Mouse (Mus musculus) cerebellum, adult 2 months (tissue): ENCODE measurements around the gene Mical3. TPM values are rescaled to one million over a fixed set of nuclear protein-coding genes. Genes with fewer than 3 reads are reported as not detected.
A peak's percentile ranks its signal among the peaks of the same experiment; 100 is the strongest.

ENCODE experiments used
- DNase-seq, 2 experiments: peaks; one replicate each; pipeline ENCODE4 v3.0.0; 2021
- H3K27ac ChIP-seq: fragments of 200-500 bp; 2 replicates; pipeline ENCODE4 v1.5.1; 2012; ENCODE audit warnings: low read length, control low read depth, inconsistent platforms; ENCODE audit not compliant: insufficient read depth
- H3K27me3 ChIP-seq: fragments of 200-500 bp; 2 replicates; pipeline ENCODE4 v1.6.1; 2012; ENCODE audit warnings: inconsistent platforms, mild to moderate bottlenecking, low read length, moderate library complexity; ENCODE audit not compliant: control insufficient read depth, insufficient read depth
- H3K4me1 ChIP-seq: fragments of 200-500 bp; 2 replicates; pipeline ENCODE4 v1.6.1; 2011; ENCODE audit warnings: low read length; ENCODE audit not compliant: control insufficient read depth, insufficient read depth
- H3K4me3 ChIP-seq: fragments of 200-500 bp; replicated peaks from 2 replicates; pipeline ENCODE3; 2011; ENCODE audit warnings: mild to moderate bottlenecking, low read depth, low read length, control low read depth; ENCODE audit not compliant: insufficient read depth
- CTCF ChIP-seq: fragments of 200-500 bp; IDR thresholded peaks from 2 replicates; pipeline ENCODE4 v1.5.1; 2011; ENCODE audit warnings: low read depth, mild to moderate bottlenecking, control low read depth, low read length, moderate library complexity, borderline replicate concordance; ENCODE audit not compliant: insufficient read depth
- POLR2A ChIP-seq: fragments of 200-500 bp; IDR thresholded peaks from 2 replicates; pipeline ENCODE4 v1.6.1; 2011; ENCODE audit warnings: low read length, control low read depth, borderline replicate concordance; ENCODE audit not compliant: insufficient read depth
- WGBS: fragments of 180-500 bp; shearing (Covaris S2); methylation state at CpG from one replicate; pipeline ENCODE4 v1.1.7; 2018; 5-methylcytosine and 5-hydroxymethylcytosine counted together
- polyA plus RNA-seq: library from polyadenylated mRNA; depleted of rRNA; stranded (reverse); fragments of >200 nt; gene quantifications from 2 replicates; pipeline ENCODE4 v1.2.3, GENCODE M21; 2012

Gene Mical3
- polyA plus RNA-seq, 1 experiment: 75.7 TPM

DNA sequence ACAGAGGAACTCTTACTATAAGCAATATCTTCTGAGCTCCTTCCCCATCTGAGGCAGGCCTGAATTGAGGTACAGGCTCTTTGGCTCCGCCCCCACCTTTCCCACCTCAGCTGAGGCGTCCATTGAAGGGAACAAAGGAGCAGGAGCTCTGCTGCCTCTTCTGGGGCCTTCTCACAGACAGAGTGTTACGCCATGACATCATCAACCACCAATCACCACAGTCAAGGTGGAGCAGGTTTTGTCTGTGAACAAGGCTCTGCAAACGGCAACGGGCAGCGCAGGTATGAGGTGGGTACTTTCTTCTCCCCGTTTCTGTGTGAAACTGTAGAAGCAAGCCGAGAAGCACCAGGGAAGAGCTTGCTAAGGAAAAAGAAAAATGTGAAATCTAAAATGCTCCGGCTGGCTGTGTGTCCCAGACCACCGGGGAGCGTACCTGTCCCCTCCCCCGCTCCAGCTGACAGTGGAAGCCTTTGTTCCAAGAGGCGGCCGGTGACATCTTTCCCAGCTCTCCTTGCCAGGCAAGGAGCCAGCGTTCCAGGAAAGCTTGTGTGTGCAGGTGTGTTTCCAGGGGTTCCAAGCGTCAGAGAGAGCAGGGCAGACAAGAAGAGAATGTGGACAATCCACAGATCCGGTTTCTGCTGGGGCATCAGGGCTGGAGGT lies 66.3 kb downstream of the Mical3 start:
- no peak overlapping the region for H3K4me3 ChIP-seq
- peak overlapping the region; percentile 76 for H3K27ac ChIP-seq
- TF ChIP-seq CTCF: no peak
- no peak for TF ChIP-seq POLR2A
- H3K27me3 ChIP-seq: no peaks in the 10 kb centered on the region
- WGBS: 31% methylated on average over 17 of the region's 17 CpGs
- peaks cover 82% of the 10 kb centered on the region for H3K4me1 ChIP-seq
- DNase-seq: peak; percentile 58

DNA sequence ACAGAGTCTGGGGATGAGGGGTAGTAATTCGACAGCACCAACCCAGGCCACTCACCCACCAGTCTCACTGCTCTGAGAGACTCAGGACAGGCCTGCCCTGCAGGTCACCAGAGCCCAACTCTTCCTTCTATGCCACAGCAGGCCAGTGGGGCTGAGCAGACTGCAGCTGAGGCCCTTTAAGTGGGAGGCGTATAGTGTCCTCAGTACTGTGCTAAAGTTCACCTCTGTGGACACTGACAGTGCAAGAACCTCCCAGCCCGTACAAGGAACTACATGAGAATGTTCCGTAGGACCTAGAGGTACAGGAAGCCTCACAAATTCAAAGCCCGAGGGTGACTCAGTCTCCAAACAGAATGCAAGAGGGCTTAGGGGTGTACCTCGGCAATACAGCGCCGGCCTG lies 67.0 kb downstream of the Mical3 start:
- H3K27me3 ChIP-seq: no peaks in the 10 kb centered on the region
- no peak for DNase-seq
- 87% methylated on average over 8 of the region's 8 CpGs for WGBS
- no peak overlapping the region for H3K4me3 ChIP-seq
- TF ChIP-seq CTCF (no peak), POLR2A (no peak)
- no peak overlapping the region for H3K27ac ChIP-seq
- H3K4me1 ChIP-seq: peaks cover 78% of the 10 kb centered on the region

DNA sequence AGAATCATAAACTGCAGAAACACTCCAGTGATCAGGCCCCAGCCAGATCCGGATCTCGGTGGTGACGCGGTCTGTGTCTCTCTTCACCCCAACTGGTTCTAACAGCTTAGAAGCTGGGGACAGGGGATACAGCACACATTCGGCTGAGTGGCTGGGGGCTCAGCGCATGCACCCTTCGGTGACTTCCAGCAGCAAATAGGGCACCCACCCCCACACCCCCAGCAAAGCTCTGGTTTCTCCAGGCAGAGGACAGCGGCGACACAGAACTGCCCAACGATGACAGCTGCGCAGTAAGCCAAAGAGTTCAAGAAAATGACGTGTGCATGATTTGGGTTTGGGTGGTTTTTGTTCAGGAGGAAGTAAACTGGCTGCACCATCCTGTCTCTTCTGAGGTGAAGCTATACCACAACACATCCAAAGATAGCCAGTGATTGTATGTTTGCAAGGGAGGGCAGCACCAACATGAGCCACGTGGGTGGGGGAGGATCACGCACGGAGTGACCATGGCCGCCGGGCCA lies 67.8 kb downstream of the Mical3 start:
- 85% methylated on average over 17 of the region's 17 CpGs for WGBS
- Histone ChIP-seq H3K4me3 (no peak overlapping the region), H3K27me3 (no peaks in the 10 kb centered on the region), H3K4me1 (peaks cover 69% of the 10 kb centered on the region), H3K27ac (no peak overlapping the region)
- no peak for TF ChIP-seq POLR2A
- TF ChIP-seq CTCF: no peak
- DNase-seq: no peak

DNA sequence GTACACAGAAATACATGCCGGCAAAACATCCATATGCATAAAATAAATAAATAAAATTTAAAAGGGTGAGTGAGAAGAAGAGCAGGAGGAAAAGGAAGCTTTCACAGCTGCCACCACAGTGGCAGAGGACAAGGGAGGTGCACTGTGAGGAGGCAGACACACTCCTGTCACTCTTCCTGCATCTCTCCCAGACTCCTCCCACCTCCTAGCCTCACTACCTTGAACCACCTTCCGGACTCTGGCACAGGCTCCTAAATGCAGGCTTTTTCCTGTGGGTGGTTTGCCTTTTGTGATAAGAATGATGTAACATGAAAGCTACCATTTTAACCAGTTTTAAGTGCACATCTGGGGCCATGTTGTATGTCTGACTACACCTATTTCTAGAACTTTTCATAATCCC lies 72.8 kb downstream of the Mical3 start:
- 68% methylated on average over 2 of the region's 2 CpGs for WGBS
- no peak for TF ChIP-seq POLR2A
- TF ChIP-seq CTCF: no peak
- no peak for DNase-seq

DNA sequence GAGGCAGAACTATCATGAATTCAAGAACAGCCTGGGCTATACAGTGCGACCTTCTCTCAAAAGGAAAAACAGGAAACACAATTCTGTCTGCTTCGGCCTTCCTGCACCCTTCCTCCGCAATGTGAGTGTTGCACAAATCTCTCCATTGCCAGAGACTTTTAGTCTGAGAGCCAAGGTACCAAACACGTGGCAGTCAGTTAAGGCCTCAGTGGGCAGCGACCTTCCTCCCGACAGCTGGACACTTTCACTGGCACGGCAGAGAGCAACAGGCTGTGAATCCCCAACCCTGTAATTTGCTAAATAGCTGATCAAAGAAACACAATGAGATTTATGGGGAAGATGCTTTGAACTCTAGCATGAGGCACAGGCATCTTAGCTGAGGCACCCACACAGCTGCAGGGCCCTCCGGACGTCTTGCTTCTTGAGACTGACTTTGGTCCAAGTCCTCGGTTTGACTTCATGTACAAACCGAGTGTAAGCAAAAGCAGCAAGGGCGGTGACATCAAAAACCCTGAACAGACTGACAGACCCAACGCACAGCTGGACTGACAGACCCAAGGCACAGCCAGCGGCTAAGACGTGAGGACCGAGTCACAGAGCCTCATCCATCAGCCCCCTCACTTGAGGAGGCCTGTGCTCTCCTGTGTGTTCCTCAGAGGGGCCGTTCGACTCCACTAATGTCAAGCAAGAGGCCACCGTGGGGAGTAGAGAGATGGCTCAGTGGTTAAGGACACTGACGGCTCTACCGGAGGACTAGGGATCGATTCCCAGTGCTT lies 73.4 kb downstream of the Mical3 start:
- Histone ChIP-seq H3K4me1 (peaks cover 66% of the 10 kb centered on the region), H3K4me3 (no peak overlapping the region), H3K27ac (no peak overlapping the region), H3K27me3 (no peaks in the 10 kb centered on the region)
- no peak for TF ChIP-seq POLR2A
- TF ChIP-seq CTCF: no peak
- WGBS: 63% methylated on average over 22 of the region's 22 CpGs
- DNase-seq: no peak

More for the DNA sequence above, 72.8 kb downstream of the Mical3 start:
- Histone ChIP-seq H3K4me1 (peaks cover 66% of the 10 kb centered on the region), H3K27ac (no peak overlapping the region), H3K27me3 (no peaks in the 10 kb centered on the region), H3K4me3 (no peak overlapping the region)

DNA sequence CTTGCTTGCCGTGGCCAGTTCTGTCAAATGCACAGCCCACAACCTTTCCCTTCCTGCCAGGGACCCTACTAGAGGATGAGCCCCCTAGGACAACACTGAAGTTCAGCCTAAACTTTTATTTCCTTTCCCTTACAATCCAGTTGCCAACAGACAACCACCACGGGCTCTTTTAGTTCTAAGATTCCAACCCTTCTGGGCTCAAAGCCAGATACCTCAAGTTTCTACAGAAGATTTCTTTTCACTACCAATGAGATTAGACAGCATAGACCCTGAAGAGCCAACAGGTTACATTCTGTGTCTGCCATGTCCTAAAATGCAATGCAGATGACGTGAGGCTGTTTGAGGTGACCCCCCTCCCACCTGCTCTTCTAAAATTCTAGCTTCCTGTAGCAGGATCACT lies 75.3 kb downstream of the Mical3 start:
- Histone ChIP-seq H3K4me3 (no peak overlapping the region), H3K27ac (no peak overlapping the region), H3K27me3 (no peaks in the 10 kb centered on the region), H3K4me1 (peaks cover 60% of the 10 kb centered on the region)
- WGBS: 42% methylated on average over 3 of the region's 3 CpGs
- no peak for TF ChIP-seq POLR2A
- TF ChIP-seq CTCF: no peak
- DNase-seq: no peak

DNA sequence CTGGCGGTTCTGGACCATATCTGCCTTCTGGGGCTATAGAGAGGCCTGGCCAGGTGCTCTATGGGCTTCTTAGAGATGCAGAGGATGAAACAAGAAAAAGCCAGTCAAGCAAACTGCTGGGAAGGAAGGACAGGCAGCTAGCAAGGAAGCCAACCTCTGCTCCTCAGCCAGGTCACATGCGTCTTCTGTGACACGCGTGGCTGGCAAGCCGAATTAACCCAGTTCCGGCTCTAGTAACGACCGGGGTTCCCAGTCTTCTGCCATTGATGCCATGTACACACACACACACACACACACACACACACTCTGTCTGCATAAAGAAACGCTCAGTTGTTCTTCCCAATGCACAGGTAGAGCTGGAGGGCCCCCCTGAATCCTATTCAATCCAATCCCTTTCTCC lies 75.9 kb downstream of the Mical3 start:
- Histone ChIP-seq H3K4me1 (peaks cover 60% of the 10 kb centered on the region), H3K27me3 (no peaks in the 10 kb centered on the region), H3K4me3 (no peak overlapping the region), H3K27ac (peak overlapping the region; percentile 59; the same call in 1 of the 2 replicates)
- 34% methylated on average over 9 of the region's 9 CpGs for WGBS
- TF ChIP-seq POLR2A (no peak), CTCF (no peak)
- DNase-seq: no peak
